Mouse (Mus musculus): ENCODE results near the gene Akap8l. TPM values are rescaled to one million over a fixed set of nuclear protein-coding genes. Genes with fewer than 3 reads are reported as not detected.
A peak's percentile ranks its signal among the peaks of the same experiment; 100 is the strongest.

Gene Akap8l
- total and polyA plus RNA-seq, 3 experiments = 57.6 to 80.3 (median 68.8) TPM

- H3K36me3 ChIP-seq (replicated peaks) = peaks cover 92% of the 10 kb centered on the region
- H3K4me3 ChIP-seq (ENCODE audit: low read depth, low read length) = no peak overlapping the region
- TF ChIP-seq GATA2 (IDR thresholded peaks at IDR 0.05; ENCODE audit: borderline replicate concordance, low read depth, low read length) = no peak
- no peak for TF ChIP-seq POLR2AphosphoS5 (IDR thresholded peaks at IDR 0.05; ENCODE audit: insufficient replicate concordance, low read depth, low read length)
- no peak for TF ChIP-seq GATA1 (IDR thresholded peaks at IDR 0.05; ENCODE audit: borderline replicate concordance, low read length)
- no peak for TF ChIP-seq CTCF (IDR thresholded peaks at IDR 0.05; ENCODE audit: low read depth, low read length)
- no peak for TF ChIP-seq TAL1 (conservative IDR thresholded peaks at IDR 0.05; ENCODE audit: low read depth, low read length)
- DNase-seq (ENCODE audit: low spot score) = no peak
- H3K4me1 ChIP-seq (ENCODE audit: insufficient read depth, low read depth, low read length) = peaks cover 20% of the 10 kb centered on the region
- H3K27me3 ChIP-seq (ENCODE audit: insufficient read depth, low read length) = no peaks in the 10 kb centered on the region
- no peak for ATAC-seq (ENCODE audit: extremely low read depth, insufficient number of reproducible peaks, low FRiP score, poor library complexity, severe bottlenecking)
- no peaks in the 10 kb centered on the region for H3K9me3 ChIP-seq (replicated peaks)
Observed at GRCm38 (mm10) chr17:32356281-32356680, 5.9 kb upstream of the Akap8l start.

GRCm38 (mm10) chr17:32355031-32355430, 4.6 kb upstream of the Akap8l start:
- H3K9me3 ChIP-seq (replicated peaks) = no peaks in the 10 kb centered on the region
- peaks cover 19% of the 10 kb centered on the region for H3K4me1 ChIP-seq (ENCODE audit: insufficient read depth, low read depth, low read length)
- H3K36me3 ChIP-seq (replicated peaks) = peaks cover 79% of the 10 kb centered on the region
- no peak for DNase-seq (ENCODE audit: low spot score)
- ATAC-seq (ENCODE audit: extremely low read depth, insufficient number of reproducible peaks, low FRiP score, poor library complexity, severe bottlenecking) = no peak
- H3K27me3 ChIP-seq (ENCODE audit: insufficient read depth, low read length) = no peaks in the 10 kb centered on the region
- H3K4me3 ChIP-seq (ENCODE audit: low read depth, low read length) = no peak overlapping the region
- no peak for TF ChIP-seq GATA2 (IDR thresholded peaks at IDR 0.05; ENCODE audit: borderline replicate concordance, low read depth, low read length)

- H3K4me3 ChIP-seq (ENCODE audit: low read depth, low read length) = no peak overlapping the region
- no peaks in the 10 kb centered on the region for H3K9me3 ChIP-seq (replicated peaks)
- ATAC-seq (ENCODE audit: extremely low read depth, insufficient number of reproducible peaks, low FRiP score, poor library complexity, severe bottlenecking) (no peak), DNase-seq (ENCODE audit: low spot score) (no peak)
- H3K27me3 ChIP-seq (ENCODE audit: insufficient read depth, low read length) = no peaks in the 10 kb centered on the region
- peaks cover 19% of the 10 kb centered on the region for H3K4me1 ChIP-seq (ENCODE audit: insufficient read depth, low read depth, low read length)
- peaks cover 71% of the 10 kb centered on the region for H3K36me3 ChIP-seq (replicated peaks)
- TF ChIP-seq TAL1 (conservative IDR thresholded peaks at IDR 0.05; ENCODE audit: low read depth, low read length) (no peak), GATA2 (IDR thresholded peaks at IDR 0.05; ENCODE audit: borderline replicate concordance, low read depth, low read length) (no peak), GATA1 (IDR thresholded peaks at IDR 0.05; ENCODE audit: borderline replicate concordance, low read length) (no peak), CTCF (IDR thresholded peaks at IDR 0.05; ENCODE audit: low read depth, low read length) (no peak), POLR2AphosphoS5 (IDR thresholded peaks at IDR 0.05; ENCODE audit: insufficient replicate concordance, low read depth, low read length) (no peak)
Observed at GRCm38 (mm10) chr17:32354211-32354610, 3.8 kb upstream of the Akap8l start.

GRCm38 (mm10) chr17:32353696-32354095, 3.3 kb upstream of the Akap8l start:
- no peak overlapping the region for H3K4me3 ChIP-seq (ENCODE audit: low read depth, low read length)
- peaks cover 19% of the 10 kb centered on the region for H3K4me1 ChIP-seq (ENCODE audit: insufficient read depth, low read depth, low read length)
- ATAC-seq (ENCODE audit: extremely low read depth, insufficient number of reproducible peaks, low FRiP score, poor library complexity, severe bottlenecking) (no peak), DNase-seq (ENCODE audit: low spot score) (no peak)
- H3K27me3 ChIP-seq (ENCODE audit: insufficient read depth, low read length) = no peaks in the 10 kb centered on the region
- no peak for TF ChIP-seq GATA1 (IDR thresholded peaks at IDR 0.05; ENCODE audit: borderline replicate concordance, low read length)
- TF ChIP-seq TAL1 (conservative IDR thresholded peaks at IDR 0.05; ENCODE audit: low read depth, low read length) = no peak
- TF ChIP-seq CTCF (IDR thresholded peaks at IDR 0.05; ENCODE audit: low read depth, low read length) = no peak
- no peak for TF ChIP-seq GATA2 (IDR thresholded peaks at IDR 0.05; ENCODE audit: borderline replicate concordance, low read depth, low read length)
- TF ChIP-seq POLR2AphosphoS5 (IDR thresholded peaks at IDR 0.05; ENCODE audit: insufficient replicate concordance, low read depth, low read length) = no peak
- no peaks in the 10 kb centered on the region for H3K9me3 ChIP-seq (replicated peaks)
- H3K36me3 ChIP-seq (replicated peaks) = peaks cover 66% of the 10 kb centered on the region

- DNase-seq (ENCODE audit: low spot score) (no peak), ATAC-seq (ENCODE audit: extremely low read depth, insufficient number of reproducible peaks, low FRiP score, poor library complexity, severe bottlenecking) (no peak)
- peaks cover 55% of the 10 kb centered on the region for H3K36me3 ChIP-seq (replicated peaks)
- no peak overlapping the region for H3K4me3 ChIP-seq (ENCODE audit: low read depth, low read length)
- no peaks in the 10 kb centered on the region for H3K9me3 ChIP-seq (replicated peaks)
- TF ChIP-seq GATA1 (IDR thresholded peaks at IDR 0.05; ENCODE audit: borderline replicate concordance, low read length) (no peak), TAL1 (conservative IDR thresholded peaks at IDR 0.05; ENCODE audit: low read depth, low read length) (no peak)
- H3K4me1 ChIP-seq (ENCODE audit: insufficient read depth, low read depth, low read length) = peaks cover 19% of the 10 kb centered on the region
- no peaks in the 10 kb centered on the region for H3K27me3 ChIP-seq (ENCODE audit: insufficient read depth, low read length)
Observed at GRCm38 (mm10) chr17:32351726-32352125, 1.3 kb upstream of the Akap8l start.

- no peak for TF ChIP-seq CTCF (IDR thresholded peaks at IDR 0.05; ENCODE audit: low read depth, low read length)
- ATAC-seq (ENCODE audit: extremely low read depth, insufficient number of reproducible peaks, low FRiP score, poor library complexity, severe bottlenecking) (no peak), DNase-seq (ENCODE audit: low spot score) (no peak)
- H3K4me3 ChIP-seq (ENCODE audit: low read depth, low read length) = peak overlapping the region; percentile 94; the same call in 1 of the 2 replicates
- no peaks in the 10 kb centered on the region for H3K9me3 ChIP-seq (replicated peaks)
- H3K4me1 ChIP-seq (ENCODE audit: insufficient read depth, low read depth, low read length) = peaks cover 19% of the 10 kb centered on the region
- H3K27me3 ChIP-seq (ENCODE audit: insufficient read depth, low read length) = no peaks in the 10 kb centered on the region
- H3K36me3 ChIP-seq (replicated peaks) = peaks cover 50% of the 10 kb centered on the region
Observed at GRCm38 (mm10) chr17:32351269-32351668, 862 bp upstream of the Akap8l start.

GRCm38 (mm10) chr17:32349851-32350381, 491 bp downstream of the Akap8l start:
- TF ChIP-seq TAL1 (conservative IDR thresholded peaks at IDR 0.05; ENCODE audit: low read depth, low read length) (no peak), CTCF (IDR thresholded peaks at IDR 0.05; ENCODE audit: low read depth, low read length) (no peak), POLR2AphosphoS5 (IDR thresholded peaks at IDR 0.05; ENCODE audit: insufficient replicate concordance, low read depth, low read length) (no peak), GATA2 (IDR thresholded peaks at IDR 0.05; ENCODE audit: borderline replicate concordance, low read depth, low read length) (no peak), GATA1 (IDR thresholded peaks at IDR 0.05; ENCODE audit: borderline replicate concordance, low read length) (no peak)
- ATAC-seq (ENCODE audit: extremely low read depth, insufficient number of reproducible peaks, low FRiP score, poor library complexity, severe bottlenecking) (no peak), DNase-seq (ENCODE audit: low spot score) (no peak)
- Histone ChIP-seq H3K27me3 (ENCODE audit: insufficient read depth, low read length) (no peaks in the 10 kb centered on the region), H3K36me3 (replicated peaks) (peaks cover 40% of the 10 kb centered on the region), H3K4me3 (ENCODE audit: low read depth, low read length) (peak overlapping the region; percentile 94), H3K9me3 (replicated peaks) (no peaks in the 10 kb centered on the region), H3K4me1 (ENCODE audit: insufficient read depth, low read depth, low read length) (peaks cover 19% of the 10 kb centered on the region)
